Comparison of ENCODE assay signal across 13 mouse cellular contexts in genomic region chr15:93921457-93922234, GRCm38 (mm10).
A peak's percentile ranks its signal among the peaks of the same experiment; 100 is the strongest.
DNase-seq lines count a peak whose midpoint lies in the region; ATAC-seq lines count a peak whose summit lies in the region.
"Had no signal": no experiment of that assay in that cellular context is flagged by ENCODE, and none has a peak within 500 bp of the region (broad histone marks: within the 10 kb centered on the region; RNA-seq: fewer than 3 reads in every experiment).

No protein-coding gene starts in this region.

- no peak overlapping the region for H3K4me3 ChIP-seq in kidney, embryonic 16.5 days (ENCODE audit: low read length)
- H3K4me3 ChIP-seq in embryonic facial prominence, embryonic 14.5 days (ENCODE audit: low read depth, low read length) = no peak overlapping the region
- H3K4me3 ChIP-seq: gastrocnemius, adult 2 months; lung, embryonic 15.5 days; megakaryocyte, embryonic 14.5 days had no signal

- DNase-seq in embryo, embryonic 10 days (ENCODE audit: low spot score) = peak; percentile 54
- no peak for DNase-seq in embryo, embryonic 9.5 days (ENCODE audit: extremely low spot score)
- DNase-seq in kidney, postnatal 4 days = no peak
- DNase-seq in embryonic facial prominence, embryonic 14.5 days (ENCODE audit: low spot score) = peak; percentile 62
- peak; percentile 61 for DNase-seq in mesoderm, embryonic 11.5 days (ENCODE audit: low read depth, low spot score)
- DNase-seq in thymus, postnatal 4 days = no peak
- no peak for DNase-seq in layer of hippocampus, adult 11-12 months (ENCODE audit: low spot score)
- DNase-seq: adrenal gland, postnatal 36 days; gastrocnemius, adult 2 months; right cerebral cortex, postnatal 4 days had no signal

- no peak overlapping the region for H3K4me2 ChIP-seq in kidney, embryonic 16.5 days (replicated peaks; ENCODE audit: low read depth, low read length)
- H3K4me2 ChIP-seq in embryonic facial prominence, embryonic 14.5 days (ENCODE audit: low read depth, low read length) = no peak overlapping the region
- H3K4me2 ChIP-seq: lung, embryonic 15.5 days had no signal

- H3K36me3 ChIP-seq in kidney, embryonic 16.5 days (ENCODE audit: insufficient read depth, low read length) = no peaks in the 10 kb centered on the region
- no peaks in the 10 kb centered on the region for H3K36me3 ChIP-seq in embryonic facial prominence, embryonic 14.5 days (ENCODE audit: control insufficient read depth, insufficient read depth, low read length)
- H3K36me3 ChIP-seq: lung, embryonic 15.5 days had no signal

- ATAC-seq in kidney, embryonic 16.5 days (ENCODE audit: low FRiP score, low TSS enrichment) = no peak
- ATAC-seq in embryonic facial prominence, embryonic 14.5 days (ENCODE audit: low read depth) = peak; percentile 63

- H3K9me3 ChIP-seq in kidney, embryonic 16.5 days (ENCODE audit: low read length) = no peaks in the 10 kb centered on the region
- H3K9me3 ChIP-seq in embryonic facial prominence, embryonic 14.5 days (ENCODE audit: control insufficient read depth, low read length) = no peaks in the 10 kb centered on the region
- H3K9me3 ChIP-seq: lung, embryonic 15.5 days had no signal

- WGBS in kidney, embryonic 16.5 days = 64% methylated on average over 6 of the region's 6 CpGs
- 65% methylated on average over 6 of the region's 6 CpGs for WGBS in embryonic facial prominence, embryonic 14.5 days

- H3K27me3 ChIP-seq in kidney, embryonic 16.5 days (ENCODE audit: insufficient read depth, low read length) = no peaks in the 10 kb centered on the region
- H3K27me3 ChIP-seq in embryonic facial prominence, embryonic 14.5 days (replicated peaks; ENCODE audit: control insufficient read depth, insufficient read depth, low read length) = no peaks in the 10 kb centered on the region
- H3K27me3 ChIP-seq: lung, embryonic 15.5 days had no signal

- H3K9ac ChIP-seq in kidney, embryonic 16.5 days (replicated peaks; ENCODE audit: low read length) = no peak overlapping the region
- H3K9ac ChIP-seq in embryonic facial prominence, embryonic 14.5 days (ENCODE audit: low read depth, low read length) = no peak overlapping the region
- H3K9ac ChIP-seq: lung, embryonic 15.5 days had no signal

- peaks cover 25% of the 10 kb centered on the region for H3K4me1 ChIP-seq in kidney, embryonic 16.5 days (ENCODE audit: insufficient read depth, low read length)
- peaks cover 14% of the 10 kb centered on the region for H3K4me1 ChIP-seq in embryonic facial prominence, embryonic 14.5 days (ENCODE audit: control insufficient read depth, insufficient read depth, low read length)

- peak overlapping the region; percentile 56; the same call in 1 of the 2 replicates for H3K27ac ChIP-seq in kidney, embryonic 16.5 days (ENCODE audit: low read length)
- peak overlapping the region; percentile 11; the same call in 1 of the 2 replicates for H3K27ac ChIP-seq in embryonic facial prominence, embryonic 14.5 days (replicated peaks; ENCODE audit: low read depth, low read length)
- H3K27ac ChIP-seq: gastrocnemius, adult 2 months; lung, embryonic 15.5 days had no signal

Comparison
In these comparisons a context has a peak if more than half of its experiments do, and no peak if none do; other contexts are left out.
1. DNase-seq: peak in embryo, embryonic 10 days (single experiment), embryonic facial prominence, embryonic 14.5 days (single experiment) and mesoderm, embryonic 11.5 days (single experiment); none in embryo, embryonic 9.5 days (single experiment), kidney, postnatal 4 days (0 of 2), thymus, postnatal 4 days (single experiment) and layer of hippocampus, adult 11-12 months (single experiment).